Mouse (Mus musculus): ENCODE measurements around the gene Fam170b. TPM values are rescaled to one million over a fixed set of nuclear protein-coding genes. Genes with fewer than 3 reads are reported as not detected.

Gene Fam170b
- polyA plus RNA-seq (2016; fragmentation: Nextera tagmentation; extraction: Ambion mirVana): 0.09 TPM in 1 of 2 replicates, not detected in the other

DNA sequence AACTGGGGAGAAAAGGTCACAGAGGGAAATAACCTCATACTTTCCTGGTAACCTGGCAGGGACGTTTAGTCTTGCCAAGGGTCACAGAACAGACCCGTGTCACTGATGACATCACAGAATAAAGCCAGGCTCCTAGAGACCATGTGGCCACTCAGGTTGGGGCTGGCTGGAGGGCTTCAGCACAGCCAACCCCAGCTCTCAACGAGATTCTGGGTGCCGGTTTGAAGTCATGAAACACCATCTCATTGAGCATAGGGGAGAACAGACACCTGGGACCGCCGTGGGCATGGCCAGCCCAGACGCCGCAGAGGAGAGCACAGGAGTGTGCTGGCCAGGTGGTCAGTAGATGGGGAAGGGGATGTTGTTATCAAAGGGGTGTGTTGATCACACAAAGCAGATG is at the start of gene Fam170b:
Fam170b (plus strand) TSS at position 116 of the 400 bp plus-strand sequence.
- 75% methylated on average over 8 of the region's 8 CpGs for WGBS
- Histone ChIP-seq H3K4me3 (no peak within 1 kb of the TSS), H3K4me1 (0 out of 2 replicates have a peak, but pooled peaks cover 15% of the 10 kb centered on the region), H3K27me3 (ENCODE audit: insufficient read depth, poor library complexity, severe bottlenecking) (peaks cover 22% of the 10 kb centered on the region), H3K36me3 (no peaks in the 10 kb centered on the region), H3K9me3 (no peaks in the 10 kb centered on the region), H3K27ac (0 out of 2 replicates have a peak within 1 kb of the TSS, but pooled peaks have one; percentile 4)
- peak; percentile 61 for DNase-seq (ENCODE audit: low spot score)

DNA sequence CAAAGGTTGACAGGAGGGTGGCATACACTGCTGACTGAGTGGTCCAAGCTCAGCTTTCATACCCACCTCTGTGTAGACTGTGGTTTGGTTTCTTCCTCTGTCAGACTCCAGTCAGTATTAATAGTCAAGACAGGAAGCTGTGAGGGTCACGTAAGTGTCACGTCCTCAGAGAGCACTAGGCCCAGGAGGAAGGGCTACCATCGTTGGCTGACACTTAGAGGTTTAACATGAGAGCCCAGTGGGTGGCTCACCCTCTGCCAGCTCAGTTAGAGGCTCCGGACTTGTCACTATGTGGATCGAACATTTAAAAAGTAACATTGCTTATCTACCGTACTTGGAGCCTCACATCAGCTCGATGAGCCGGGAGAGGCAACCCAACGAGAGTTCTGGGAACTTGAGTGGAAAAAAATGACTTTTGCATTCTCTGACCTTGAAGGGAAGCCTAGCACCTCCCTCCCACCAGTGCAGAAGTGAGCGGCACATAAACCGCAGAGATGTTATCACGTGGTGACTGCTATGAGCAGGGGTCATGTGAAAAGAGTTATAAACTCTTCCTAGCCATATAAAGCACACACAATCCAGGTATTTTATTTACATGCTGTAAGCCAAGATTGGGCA is 49.5 kb upstream of the Fam170b start:
- Histone ChIP-seq H3K4me1 (peaks cover 13% of the 10 kb centered on the region), H3K27ac (0 out of 2 replicates have a peak overlapping the region, but pooled peaks have one; percentile 18), H3K9me3 (no peaks in the 10 kb centered on the region), H3K36me3 (no peaks in the 10 kb centered on the region), H3K27me3 (ENCODE audit: insufficient read depth, poor library complexity, severe bottlenecking) (peaks cover 6% of the 10 kb centered on the region; the same call in 1 of the 2 replicates), H3K4me3 (no peak overlapping the region)
- WGBS: 63% methylated on average over 12 of the region's 12 CpGs
- peak; percentile 52 for DNase-seq (ENCODE audit: low spot score)

DNA sequence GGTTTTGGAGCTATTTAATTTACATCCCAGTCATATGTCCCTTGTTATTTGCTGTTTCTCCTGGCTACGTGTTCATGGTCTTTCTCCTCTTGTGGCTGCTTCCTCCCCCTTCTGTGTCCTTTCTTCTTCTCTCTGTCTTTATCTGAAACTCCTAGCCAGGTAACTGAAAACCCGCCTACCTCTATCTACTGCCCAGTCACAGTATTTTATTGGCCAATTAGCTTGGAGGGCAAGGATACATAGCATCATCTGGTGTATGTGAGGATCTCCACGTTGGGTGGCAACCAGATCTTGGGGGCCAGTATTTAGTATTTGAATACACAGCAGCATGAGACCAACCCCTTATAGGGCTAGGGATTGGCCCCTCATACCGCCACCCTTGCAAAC is 49.0 kb upstream of the Fam170b start:
- DNase-seq (ENCODE audit: low spot score): no peak
- Histone ChIP-seq H3K36me3 (no peaks in the 10 kb centered on the region), H3K4me3 (no peak overlapping the region), H3K9me3 (no peaks in the 10 kb centered on the region), H3K4me1 (peaks cover 13% of the 10 kb centered on the region), H3K27me3 (ENCODE audit: insufficient read depth, poor library complexity, severe bottlenecking) (peaks cover 6% of the 10 kb centered on the region; the same call in 1 of the 2 replicates), H3K27ac (no peak overlapping the region)
- WGBS: 78% methylated on average over 4 of the region's 4 CpGs

DNA sequence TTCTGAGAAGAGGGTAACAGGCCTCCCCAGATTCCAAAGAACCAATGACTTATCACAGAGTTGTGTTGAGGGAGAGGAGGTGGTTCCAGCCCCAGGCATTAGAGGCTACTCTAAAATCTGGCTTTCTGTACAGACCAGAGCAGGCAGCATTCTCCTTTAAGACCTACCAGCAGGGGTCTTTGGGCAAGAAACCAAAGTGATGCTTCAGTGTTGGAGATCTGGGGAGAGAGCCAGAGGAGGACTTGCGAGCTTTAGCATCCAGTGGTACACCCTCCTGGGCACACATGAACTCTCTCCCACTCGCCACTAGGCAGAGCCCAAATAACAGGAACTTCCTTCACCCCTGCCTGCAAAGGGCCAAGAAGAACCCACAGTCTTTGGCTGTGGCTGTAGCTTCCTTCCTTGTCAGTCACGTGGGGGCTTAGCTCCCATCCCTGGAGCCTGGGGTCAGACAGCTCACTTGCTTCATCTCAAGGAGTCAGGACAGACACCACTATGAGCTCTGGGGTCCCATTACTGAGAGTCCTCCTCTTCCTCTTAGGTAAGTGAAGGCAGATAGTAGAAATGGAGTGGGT is 48.1 kb upstream of the Fam170b start, which contains the start of gene Tmem273:
Tmem273 (plus strand) TSS at position 408 of the 575 bp plus-strand sequence.
- Histone ChIP-seq H3K4me3 (no peak within 1 kb of the TSS), H3K27me3 (ENCODE audit: insufficient read depth, poor library complexity, severe bottlenecking) (peaks cover 6% of the 10 kb centered on the region; the same call in 1 of the 2 replicates), H3K4me1 (peaks cover 13% of the 10 kb centered on the region), H3K36me3 (no peaks in the 10 kb centered on the region), H3K27ac (no peak within 1 kb of the TSS; the same call in 1 of the 2 replicates), H3K9me3 (no peaks in the 10 kb centered on the region)
- DNase-seq (ENCODE audit: low spot score): no peak
- WGBS: 68% methylated on average over 3 of the region's 3 CpGs

DNA sequence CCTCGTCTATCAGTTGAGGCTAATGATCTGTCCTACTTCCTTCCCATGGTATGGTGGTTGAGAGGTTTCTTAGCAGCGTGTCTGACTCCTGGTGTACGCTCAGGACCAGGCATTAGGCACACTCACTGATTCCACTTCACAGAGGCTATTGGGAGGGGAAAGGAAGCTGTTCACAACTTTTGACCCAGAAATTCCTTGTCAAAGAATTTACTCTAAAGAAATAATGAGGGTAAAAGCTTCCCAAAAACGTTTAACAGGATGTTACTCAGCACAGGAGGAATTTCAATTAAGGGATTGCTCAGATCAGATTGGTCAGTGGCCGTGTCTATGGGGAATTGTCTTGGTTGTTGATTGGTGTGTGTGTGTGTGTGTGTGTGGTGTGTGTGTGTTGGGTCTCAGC is 46.1 kb upstream of the Fam170b start:
- 54% methylated on average over 5 of the region's 5 CpGs for WGBS
- peaks cover 6% of the 10 kb centered on the region; the same call in 1 of the 2 replicates for H3K27me3 ChIP-seq (ENCODE audit: insufficient read depth, poor library complexity, severe bottlenecking)
- H3K4me1 ChIP-seq: peaks cover 13% of the 10 kb centered on the region
- no peak overlapping the region for H3K4me3 ChIP-seq
- no peak overlapping the region for H3K27ac ChIP-seq
- DNase-seq (ENCODE audit: low spot score): no peak
- H3K36me3 ChIP-seq: no peaks in the 10 kb centered on the region
- no peaks in the 10 kb centered on the region for H3K9me3 ChIP-seq

DNA sequence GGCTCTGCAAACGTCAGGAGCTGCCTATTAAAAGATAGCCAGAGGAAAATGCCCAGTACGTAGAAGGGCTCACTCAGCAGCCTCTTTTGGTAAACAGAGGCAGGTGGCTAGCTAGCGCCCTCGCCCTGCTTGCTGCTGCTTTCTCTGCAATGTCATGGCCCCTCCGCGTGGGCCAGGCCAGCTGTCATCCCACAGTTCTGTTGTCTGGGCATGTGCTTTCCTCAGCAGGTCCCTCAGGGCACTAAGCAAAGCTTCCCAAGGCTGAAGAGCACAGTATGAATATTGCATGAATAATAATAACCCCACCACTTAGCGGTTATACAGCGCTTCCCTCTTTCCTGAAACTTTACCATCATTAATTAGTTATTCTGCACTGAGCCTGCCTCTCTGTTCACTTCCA is 37.4 kb upstream of the Fam170b start:
- peaks cover 15% of the 10 kb centered on the region for H3K4me1 ChIP-seq
- 73% methylated on average over 8 of the region's 8 CpGs for WGBS
- H3K36me3 ChIP-seq: no peaks in the 10 kb centered on the region
- H3K4me3 ChIP-seq: no peak overlapping the region
- no peak overlapping the region for H3K27ac ChIP-seq
- H3K9me3 ChIP-seq: no peaks in the 10 kb centered on the region
- peaks cover 12% of the 10 kb centered on the region; the same call in 1 of the 2 replicates for H3K27me3 ChIP-seq (ENCODE audit: insufficient read depth, poor library complexity, severe bottlenecking)
- DNase-seq (ENCODE audit: low spot score): no peak

DNA sequence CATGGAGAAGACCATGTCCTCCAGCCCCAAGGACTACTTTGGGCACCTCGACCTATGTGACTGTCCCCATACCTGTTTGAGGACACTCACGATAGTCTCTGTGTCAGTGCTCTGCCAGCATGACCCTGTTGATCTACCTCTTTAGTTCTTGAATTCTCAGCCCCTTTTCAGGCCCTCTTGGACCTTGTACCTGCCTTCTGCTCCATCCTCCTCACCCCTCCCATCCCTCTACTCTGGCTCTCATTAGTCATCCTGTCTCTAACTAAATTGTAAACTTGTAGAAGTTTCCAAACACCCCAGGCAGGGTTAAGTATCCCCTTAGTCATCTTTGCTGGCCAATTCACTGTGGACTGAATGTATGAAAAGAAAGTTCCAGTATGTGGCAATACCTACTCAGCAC is 36.0 kb upstream of the Fam170b start:
- H3K9me3 ChIP-seq: no peaks in the 10 kb centered on the region
- H3K4me3 ChIP-seq: no peak overlapping the region
- no peaks in the 10 kb centered on the region for H3K36me3 ChIP-seq
- no peak for DNase-seq (ENCODE audit: low spot score)
- WGBS: 64% methylated on average over 2 of the region's 2 CpGs
- H3K4me1 ChIP-seq: peaks cover 23% of the 10 kb centered on the region
- peaks cover 19% of the 10 kb centered on the region; the same call in 1 of the 2 replicates for H3K27me3 ChIP-seq (ENCODE audit: insufficient read depth, poor library complexity, severe bottlenecking)
- no peak overlapping the region for H3K27ac ChIP-seq

DNA sequence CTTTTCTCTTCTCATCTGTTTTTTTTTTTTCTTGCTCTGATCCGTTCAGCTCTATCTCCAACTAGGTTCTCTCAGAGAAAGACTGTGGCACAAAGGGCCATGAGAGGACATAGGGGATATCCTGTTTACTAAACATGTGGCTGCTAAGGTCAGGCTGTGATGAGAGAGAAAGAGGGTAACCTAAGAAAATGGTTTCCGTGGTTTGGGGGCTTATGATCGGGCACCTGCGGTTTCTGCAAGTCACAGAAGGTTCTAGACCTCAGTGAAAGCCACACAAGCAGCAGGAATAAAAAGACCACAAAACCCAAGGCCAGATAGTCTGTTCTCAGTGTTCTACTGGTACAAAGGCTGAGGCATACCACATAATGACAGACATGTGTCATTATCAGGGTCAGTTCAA is 35.4 kb upstream of the Fam170b start:
- Histone ChIP-seq H3K9me3 (no peaks in the 10 kb centered on the region), H3K4me1 (peaks cover 23% of the 10 kb centered on the region), H3K36me3 (no peaks in the 10 kb centered on the region), H3K27ac (no peak overlapping the region), H3K27me3 (ENCODE audit: insufficient read depth, poor library complexity, severe bottlenecking) (peaks cover 19% of the 10 kb centered on the region; the same call in 1 of the 2 replicates), H3K4me3 (no peak overlapping the region)
- WGBS: 79% methylated on average over 4 of the region's 4 CpGs
- no peak for DNase-seq (ENCODE audit: low spot score)

DNA sequence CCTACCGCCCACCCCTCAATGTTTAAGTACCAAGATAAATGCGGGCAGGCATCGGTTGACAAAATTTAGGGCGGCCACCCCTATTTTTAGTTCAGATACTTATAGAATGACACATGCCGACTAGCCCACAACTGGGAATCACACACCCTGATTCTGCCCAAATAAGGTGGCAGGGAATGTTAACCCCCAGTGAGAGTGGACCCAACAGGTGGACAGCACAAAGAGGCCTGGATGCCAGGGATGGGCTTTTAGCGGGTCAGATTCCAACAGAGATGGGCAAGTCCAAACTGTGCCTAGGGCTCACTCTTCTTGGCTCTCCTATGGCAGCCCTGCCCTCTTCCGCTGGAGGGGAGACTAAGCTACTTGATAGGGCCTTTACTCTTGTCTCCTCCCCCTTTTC is 33.7 kb upstream of the Fam170b start:
- no peak overlapping the region for H3K27ac ChIP-seq
- no peaks in the 10 kb centered on the region for H3K9me3 ChIP-seq
- WGBS: 63% methylated on average over 7 of the region's 7 CpGs

DNA sequence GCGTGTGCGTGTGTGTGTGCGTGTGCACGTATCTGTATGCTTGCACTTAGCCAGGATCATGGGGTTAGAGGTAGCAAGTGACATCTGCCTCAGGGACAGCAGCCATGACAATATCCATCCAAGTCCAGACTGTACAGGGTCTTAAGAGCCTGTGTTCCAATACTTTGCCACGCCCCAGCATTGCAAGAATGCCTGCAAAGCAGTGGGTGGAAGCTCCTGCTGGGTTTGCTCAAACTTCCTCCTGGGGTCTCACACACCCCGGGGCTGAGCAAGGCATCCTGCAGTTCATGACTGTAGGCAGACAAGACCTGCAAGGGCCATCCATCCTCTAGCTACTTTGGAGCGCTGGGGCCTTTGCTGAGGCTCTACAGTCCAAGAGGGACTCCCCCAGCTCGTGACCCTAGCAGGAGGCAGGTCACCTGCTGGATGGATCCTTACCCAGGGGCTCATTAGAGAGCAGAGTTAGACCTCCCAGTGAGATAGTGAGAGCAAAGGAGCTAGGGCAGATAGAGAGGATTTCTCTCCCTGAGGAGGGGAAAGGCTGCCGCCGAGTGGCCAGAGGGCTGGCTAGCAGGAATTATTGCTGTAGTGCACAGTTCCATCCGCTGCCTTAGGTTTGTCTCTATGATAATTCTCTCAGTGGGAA is 32.6 kb upstream of the Fam170b start:
- 58% methylated on average over 11 of the region's 11 CpGs for WGBS
- no peak overlapping the region for H3K27ac ChIP-seq
- DNase-seq (ENCODE audit: low spot score): no peak

More for the DNA sequence above, 33.7 kb upstream of the Fam170b start:
- DNase-seq (ENCODE audit: low spot score): no peak
- peaks cover 19% of the 10 kb centered on the region; the same call in 1 of the 2 replicates for H3K27me3 ChIP-seq (ENCODE audit: insufficient read depth, poor library complexity, severe bottlenecking)
- H3K4me1 ChIP-seq: peaks cover 23% of the 10 kb centered on the region
- H3K36me3 ChIP-seq: no peaks in the 10 kb centered on the region
- no peak overlapping the region for H3K4me3 ChIP-seq

DNA sequence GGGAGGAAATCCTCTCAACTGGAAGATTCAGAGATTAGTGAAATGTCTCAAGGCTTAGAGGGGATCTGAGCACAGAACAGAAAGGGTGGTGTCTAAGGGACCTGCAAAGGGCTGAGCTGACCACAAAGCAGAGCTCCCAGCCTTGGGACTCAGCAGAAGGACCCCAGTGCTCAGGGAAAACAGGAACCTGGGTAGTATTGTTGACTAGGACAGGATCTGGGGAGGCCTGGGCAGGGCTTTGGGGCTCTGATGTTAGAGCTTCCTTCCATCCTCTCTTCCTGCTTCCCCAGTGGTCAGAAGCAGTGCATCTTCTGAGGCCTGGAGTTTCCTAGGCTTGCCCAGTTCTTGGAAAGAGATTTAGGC is 32.1 kb upstream of the Fam170b start:
- Histone ChIP-seq H3K27me3 (ENCODE audit: insufficient read depth, poor library complexity, severe bottlenecking) (peaks cover 10% of the 10 kb centered on the region; the same call in 1 of the 2 replicates), H3K27ac (no peak overlapping the region), H3K4me3 (no peak overlapping the region), H3K36me3 (no peaks in the 10 kb centered on the region), H3K4me1 (peaks cover 23% of the 10 kb centered on the region), H3K9me3 (no peaks in the 10 kb centered on the region)
- DNase-seq (ENCODE audit: low spot score): no peak

More for the DNA sequence above, 32.6 kb upstream of the Fam170b start:
- H3K4me3 ChIP-seq: no peak overlapping the region
- H3K27me3 ChIP-seq (ENCODE audit: insufficient read depth, poor library complexity, severe bottlenecking): peaks cover 10% of the 10 kb centered on the region; the same call in 1 of the 2 replicates
- no peaks in the 10 kb centered on the region for H3K9me3 ChIP-seq
- peaks cover 23% of the 10 kb centered on the region for H3K4me1 ChIP-seq
- no peaks in the 10 kb centered on the region for H3K36me3 ChIP-seq

DNA sequence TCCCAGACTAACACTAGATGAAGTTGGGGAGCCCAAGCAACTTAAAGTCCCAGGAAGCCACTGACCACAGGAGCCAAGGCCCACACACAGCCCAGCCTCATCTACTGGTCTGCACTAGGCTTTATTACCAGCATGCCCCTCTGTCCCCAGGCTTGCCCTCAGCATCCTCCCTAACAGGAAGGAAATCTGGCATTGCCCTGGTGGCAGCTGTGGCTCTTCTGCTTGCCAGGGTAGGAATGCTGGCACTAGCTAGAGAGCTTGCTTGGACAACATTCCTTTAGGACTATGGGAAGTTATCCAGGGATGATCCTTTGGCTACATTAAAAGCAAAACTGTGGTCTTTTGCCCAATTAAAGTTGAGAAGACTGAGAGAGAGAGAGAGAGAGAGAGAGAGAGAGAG is 23.7 kb upstream of the Fam170b start:
- H3K27me3 ChIP-seq (ENCODE audit: insufficient read depth, poor library complexity, severe bottlenecking): peaks cover 25% of the 10 kb centered on the region
- H3K4me3 ChIP-seq: no peak overlapping the region
- H3K4me1 ChIP-seq: peaks cover 8% of the 10 kb centered on the region; the same call in 1 of the 2 replicates
- H3K27ac ChIP-seq: no peak overlapping the region
- DNase-seq (ENCODE audit: low spot score): no peak
- H3K9me3 ChIP-seq: no peaks in the 10 kb centered on the region
- no peaks in the 10 kb centered on the region for H3K36me3 ChIP-seq

DNA sequence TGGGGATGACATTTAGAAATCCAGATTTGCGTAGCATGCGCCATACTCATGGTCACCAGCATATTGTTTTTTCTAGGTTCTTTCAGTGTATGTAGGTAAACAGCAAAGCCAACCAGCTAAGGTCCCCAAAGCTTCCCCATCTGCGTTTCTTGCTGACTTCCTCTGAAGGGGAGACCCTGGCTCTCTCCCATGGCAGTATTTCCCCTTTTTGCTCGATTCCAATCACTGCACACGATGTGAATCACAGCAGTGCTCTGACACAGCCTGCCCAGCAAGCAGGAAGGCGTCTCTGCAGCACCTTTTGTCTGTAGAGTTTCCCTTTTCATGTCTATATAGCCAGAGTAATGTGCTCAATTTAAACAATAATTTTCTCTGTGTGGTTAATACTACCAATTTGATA is 21.3 kb upstream of the Fam170b start:
- Histone ChIP-seq H3K4me1 (peaks cover 19% of the 10 kb centered on the region), H3K9me3 (no peaks in the 10 kb centered on the region), H3K27ac (no peak overlapping the region), H3K36me3 (no peaks in the 10 kb centered on the region), H3K4me3 (no peak overlapping the region), H3K27me3 (ENCODE audit: insufficient read depth, poor library complexity, severe bottlenecking) (peaks cover 23% of the 10 kb centered on the region)
- DNase-seq (ENCODE audit: low spot score): no peak
- WGBS: 70% methylated on average over 6 of the region's 6 CpGs
